Mouse (Mus musculus) skeletal muscle tissue, adult 2 months (tissue): ENCODE measurements at regions not wholly inside any gene's neighbourhood (a gene's known extent, or its start where the extent isn't known, plus 50 kb on each side); places are given as distances from the start of the nearest gene placed in this dataset.
A peak's percentile ranks its signal among the peaks of the same experiment; 100 is the strongest.
"Not testable (repeated sequence)": the region's sequence is repeated elsewhere in the genome, so short reads cannot be mapped to it uniquely, and the experiment has no call there.

ENCODE experiments used
- DNase-seq: peaks from one replicate; pipeline ENCODE4 v3.0.0-alpha.2; 2012; ENCODE audit warnings: low read depth, low spot score

DNA sequence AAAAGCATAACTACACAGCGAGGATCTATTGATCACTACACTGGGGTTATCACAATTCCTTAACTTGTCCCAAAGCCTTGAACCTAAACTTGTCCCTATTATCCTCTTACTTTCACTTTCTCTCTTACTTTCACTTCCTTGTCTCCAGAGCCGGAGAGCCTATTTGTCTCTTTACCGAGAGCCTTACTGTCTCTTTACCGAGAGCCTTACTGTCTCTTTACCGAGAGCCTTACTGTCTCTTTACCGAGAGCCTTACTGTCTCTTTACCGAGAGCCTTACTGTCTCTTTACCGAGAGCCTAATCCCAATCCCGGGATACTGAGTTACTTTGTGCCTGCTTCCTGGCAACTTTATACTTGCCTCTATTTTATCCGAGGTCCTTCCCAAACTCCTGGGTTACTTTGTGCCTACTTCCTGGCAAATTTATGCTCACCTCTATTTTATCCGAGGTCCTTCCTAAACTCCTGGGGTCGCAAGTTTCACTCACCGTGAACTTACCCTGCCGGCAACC, 335.3 kb upstream of the Ccng1 start:
- not testable (repeated sequence) for DNase-seq

DNA sequence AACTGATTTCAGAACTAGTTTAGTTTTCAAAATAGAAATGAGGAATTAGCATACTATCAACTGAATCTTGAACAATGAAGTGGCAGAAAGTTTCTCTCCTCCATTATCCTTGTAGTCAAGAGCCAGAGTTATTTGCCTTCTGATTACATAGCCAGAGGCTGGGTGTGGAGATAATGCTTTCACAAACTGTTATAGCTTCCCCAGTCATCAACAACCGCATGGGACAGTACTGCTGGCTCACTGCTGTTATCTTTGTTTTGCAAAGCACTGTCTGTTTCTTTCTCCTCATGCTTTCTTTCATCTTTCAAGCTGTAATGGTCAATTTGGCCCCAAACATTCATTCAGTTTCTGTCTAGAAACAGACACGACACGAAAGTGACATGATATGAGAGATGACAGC, 308.5 kb upstream of the Ccng1 start:
- no peak for DNase-seq

DNA sequence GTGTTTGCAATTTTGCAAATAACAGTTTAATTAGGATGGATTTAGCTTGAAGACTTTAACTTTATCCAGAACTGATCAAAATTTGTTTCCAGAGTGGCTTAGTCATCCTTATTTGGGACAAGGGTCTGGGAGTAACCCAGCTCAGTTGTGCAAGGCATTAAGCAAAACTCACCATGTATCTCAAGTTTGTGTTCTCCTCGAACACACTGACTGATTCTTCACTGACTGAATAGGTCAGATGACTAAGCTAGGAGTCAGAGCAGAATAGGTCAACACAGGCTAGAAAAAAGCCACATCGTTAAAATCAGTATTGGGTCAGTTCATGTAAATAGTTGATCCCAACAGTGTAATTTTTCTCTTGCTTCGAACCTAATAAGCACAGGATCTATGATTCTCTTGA, 302.7 kb upstream of the Ccng1 start:
- no peak for DNase-seq

- no peak for DNase-seq
Measured at GRCm38 (mm10) chr11:41030018-41030417, 274.9 kb upstream of the Ccng1 start.

GRCm38 (mm10) chr11:41010096-41010495, 255.0 kb upstream of the Ccng1 start:
- no peak for DNase-seq

DNA sequence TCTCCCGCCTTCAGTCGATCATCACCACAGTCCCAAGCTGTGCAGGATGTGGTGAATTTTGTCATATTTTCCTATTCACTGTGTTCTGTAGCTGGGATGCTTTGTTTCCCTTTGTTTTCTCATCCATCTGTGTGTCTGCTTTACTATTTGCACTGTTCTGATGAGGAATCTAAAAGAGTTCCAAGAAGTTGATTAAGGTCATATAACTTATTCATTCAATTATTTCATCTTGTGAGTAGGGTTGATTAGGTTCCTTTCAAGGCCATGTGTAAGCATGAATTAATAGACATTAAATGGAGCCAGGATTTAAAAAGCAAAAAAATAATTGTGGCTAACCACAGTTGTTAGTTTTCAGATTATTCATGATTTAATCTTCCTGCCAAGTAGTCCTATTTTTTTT, 217.7 kb upstream of the Ccng1 start:
- no peak for DNase-seq

DNA sequence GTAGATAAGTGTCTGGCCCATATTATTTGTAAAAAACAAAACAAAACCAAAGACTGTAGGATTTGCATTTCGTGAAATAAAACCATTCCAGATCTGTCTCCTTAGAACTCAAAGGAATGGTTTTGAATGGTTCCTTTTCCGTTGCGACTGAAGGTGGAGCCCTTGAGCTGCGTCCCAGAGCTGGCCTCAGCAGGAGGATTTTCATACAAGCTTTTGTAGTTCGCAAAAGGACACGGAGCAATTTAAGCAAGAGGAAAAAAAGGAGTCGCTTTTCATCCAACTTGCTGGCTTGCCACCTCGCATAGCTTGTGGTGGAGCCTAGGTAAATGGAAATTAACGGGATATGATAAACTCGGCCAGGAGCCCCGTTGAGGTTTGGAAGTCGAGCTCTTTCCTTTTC, 172.1 kb upstream of the Ccng1 start:
- peak; percentile 3 for DNase-seq

GRCm38 (mm10) chr11:40891485-40891884, 136.4 kb upstream of the Ccng1 start:
- no peak for DNase-seq

- no peak for DNase-seq
Measured at GRCm38 (mm10) chr11:40884509-40884908, 129.4 kb upstream of the Ccng1 start.

- no peak for DNase-seq
Measured at GRCm38 (mm10) chr11:40879589-40879988, 124.5 kb upstream of the Ccng1 start.

DNA sequence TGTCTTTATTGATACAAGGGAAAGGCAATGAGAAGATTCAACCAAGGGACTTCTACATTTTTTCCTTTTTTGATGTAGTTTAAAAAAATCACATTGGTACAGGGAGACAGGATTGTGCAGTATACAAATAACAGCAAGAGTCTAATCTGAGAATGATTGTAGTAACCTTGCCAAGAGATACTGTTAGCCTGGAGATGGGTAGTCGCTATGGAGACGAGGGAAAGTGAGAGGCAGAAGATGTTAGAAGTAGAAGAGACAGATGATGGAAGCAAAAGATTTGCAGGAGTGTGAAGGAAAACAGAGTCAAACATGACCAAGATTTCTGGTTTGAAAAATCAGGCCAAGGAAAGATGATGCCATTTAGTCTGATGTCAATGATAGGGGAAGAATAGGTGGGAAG, 117.9 kb upstream of the Ccng1 start:
- DNase-seq: no peak

- no peak for DNase-seq
Measured at GRCm38 (mm10) chr11:40865694-40866093, 110.6 kb upstream of the Ccng1 start.

GRCm38 (mm10) chr11:40851361-40851760, 96.2 kb upstream of the Ccng1 start:
- DNase-seq: no peak

GRCm38 (mm10) chr11:40850652-40851092, 95.6 kb upstream of the Ccng1 start:
- peak; percentile 17 for DNase-seq

DNA sequence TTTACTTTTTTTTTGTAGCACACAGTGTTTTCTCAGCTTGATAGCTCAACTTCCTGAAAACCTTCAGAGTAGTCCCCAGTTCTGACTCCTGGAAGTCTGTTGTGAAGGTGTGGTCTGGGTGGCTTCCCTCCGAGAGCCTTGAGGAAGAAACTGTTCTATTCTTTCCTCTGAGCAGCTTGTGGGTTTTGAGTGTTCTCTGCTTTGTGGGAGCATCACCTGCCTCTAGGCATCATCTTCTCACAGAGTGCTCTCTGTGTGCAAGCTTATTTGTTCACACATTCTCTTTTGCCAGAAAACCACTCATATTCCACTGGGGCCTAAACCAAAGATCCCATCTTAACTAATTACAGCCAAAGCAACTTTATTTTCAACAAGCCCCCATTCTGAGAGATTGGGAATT, 91.5 kb upstream of the Ccng1 start:
- DNase-seq: no peak

DNA sequence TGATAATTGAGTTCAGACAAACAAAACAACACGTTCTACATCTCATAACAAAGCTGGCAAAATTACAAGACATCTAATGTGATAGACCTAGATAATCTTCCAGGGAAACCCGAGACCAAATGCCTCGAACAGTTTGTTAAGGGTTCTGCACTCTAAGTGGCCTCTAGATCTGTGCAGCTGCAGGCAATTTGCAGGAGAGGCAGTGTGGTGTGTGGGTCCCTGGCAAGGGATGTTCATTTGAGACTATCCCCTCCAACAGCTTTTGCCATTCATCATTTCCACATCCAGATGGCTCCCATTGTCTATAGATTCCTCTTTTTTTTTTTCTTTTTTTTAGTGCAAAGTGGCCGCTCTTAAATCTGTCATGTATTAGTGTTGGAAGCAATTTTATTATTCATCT, 80.3 kb upstream of the Ccng1 start:
- DNase-seq: no peak
